Mouse (Mus musculus) monocyte, adult 2 months (primary cell): ENCODE results near the gene Atp6v1g2.

Source experiments
- DNase-seq, 2 experiments: peaks; one replicate each; pipeline ENCODE4 v3.0.0; 2022; ENCODE audit warnings: low spot score in 2 of 2, low read depth in 1 of 2

Atp6v1g2 gene

GRCm38 (mm10) chr17:35233114-35233980 is at the start of gene Atp6v1g2:
TSS of gene Atp6v1g2 (plus strand) at chr17:35233660.
- no peak for DNase-seq

DNA sequence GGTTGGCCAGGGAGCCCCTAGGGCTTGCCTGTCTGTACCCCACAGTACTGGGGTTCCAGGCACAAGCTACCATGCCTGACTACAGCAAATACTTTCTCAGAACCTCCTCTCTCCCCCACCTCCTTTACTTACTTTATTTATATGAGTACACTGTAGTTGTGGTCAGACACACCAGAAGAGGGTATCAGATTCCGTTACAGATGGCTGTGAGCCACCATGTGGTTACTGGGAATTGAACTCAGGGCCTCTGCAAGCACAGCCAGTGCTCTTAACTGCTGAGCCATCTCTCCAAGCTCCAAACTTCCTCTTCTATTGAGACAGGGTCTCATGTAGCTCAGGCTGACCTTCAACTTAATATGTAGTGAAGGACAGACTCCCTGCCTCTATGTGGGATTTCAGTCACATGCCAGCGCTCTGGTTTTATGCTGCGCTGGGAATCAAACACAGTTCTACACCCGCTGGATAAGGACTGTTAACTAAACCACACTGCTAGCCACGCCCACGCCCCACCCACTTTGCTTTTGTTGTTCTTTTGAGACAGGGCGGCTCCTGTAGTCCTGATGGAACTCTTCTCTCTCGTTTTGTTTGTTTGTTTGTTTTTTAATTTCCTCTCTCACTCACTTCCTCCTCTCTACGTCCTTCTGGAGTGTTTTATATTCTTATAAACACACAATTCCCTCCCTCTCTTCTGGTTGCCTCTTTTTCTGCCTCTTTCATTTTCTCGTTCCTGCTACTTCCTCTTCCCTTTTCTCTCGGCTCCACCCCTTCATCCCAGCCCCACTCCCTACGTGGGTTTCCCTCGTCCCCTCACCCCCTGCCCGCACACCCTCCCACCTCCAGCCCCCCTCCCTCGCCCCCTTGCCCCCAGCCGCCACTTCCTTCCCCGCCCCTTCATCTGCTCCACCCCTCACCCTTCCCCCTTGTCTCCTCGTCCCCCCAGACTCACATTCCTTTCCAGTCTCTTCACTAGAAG is 47.5 kb upstream of the Atp6v1g2 start:
- DNase-seq = peak in 1 of 2 experiments; percentile 66

GRCm38 (mm10) chr17:35186681-35187080 is 46.8 kb upstream of the Atp6v1g2 start:
- peak in 1 of 2 experiments; percentile 41 for DNase-seq

GRCm38 (mm10) chr17:35187345-35187744 is 46.1 kb upstream of the Atp6v1g2 start:
- no peak for DNase-seq

GRCm38 (mm10) chr17:35187959-35188610 is 45.4 kb upstream of the Atp6v1g2 start, which contains the start of gene Lst1:
TSS of gene Lst1 (minus strand) at chr17:35188439.
- peak in 1 of 2 experiments; percentile 44 for DNase-seq

DNA sequence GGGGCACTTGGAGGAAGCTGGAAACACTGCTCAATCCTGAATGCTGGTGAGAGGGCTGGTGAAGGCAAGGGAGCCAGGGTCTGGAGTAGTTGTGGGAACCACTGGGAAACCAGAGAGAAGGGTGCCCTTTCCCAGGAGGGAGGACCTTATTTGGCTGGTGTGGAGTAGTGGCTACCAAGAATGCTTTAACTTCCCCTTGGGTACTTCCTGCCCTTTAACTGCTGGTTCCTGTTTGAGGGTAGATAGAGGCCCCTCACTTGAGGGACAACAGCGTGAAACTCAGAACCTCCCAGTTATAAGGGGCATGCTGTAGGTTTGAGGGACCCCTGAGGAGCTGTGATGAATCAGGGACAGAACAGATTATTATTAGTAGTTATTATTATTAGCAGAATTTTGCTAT is 44.3 kb upstream of the Atp6v1g2 start:
- DNase-seq = peak in 1 of 2 experiments; percentile 37

DNA sequence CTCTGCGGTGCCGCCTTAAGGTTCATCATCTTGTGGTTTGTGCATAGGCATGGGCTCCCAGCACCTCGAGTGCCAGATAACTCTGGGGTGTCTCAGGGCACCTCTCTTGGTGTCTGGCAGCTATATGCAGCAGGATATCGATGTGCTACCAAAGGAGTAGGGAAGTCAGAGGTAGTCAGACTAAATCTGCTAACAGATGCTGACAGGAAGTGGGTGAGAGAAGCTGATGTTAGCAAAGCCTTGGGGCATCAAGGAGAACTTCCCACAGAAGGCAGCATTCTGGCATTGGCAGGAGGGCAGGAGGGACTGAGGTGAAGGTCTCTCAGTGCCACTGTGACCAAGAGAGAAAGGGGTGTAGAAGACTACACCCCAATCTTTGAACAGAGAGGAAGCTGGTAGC is 43.4 kb upstream of the Atp6v1g2 start:
- DNase-seq = peak in 1 of 2 experiments; percentile 25

GRCm38 (mm10) chr17:35191723-35192122 is 41.7 kb upstream of the Atp6v1g2 start:
- no peak for DNase-seq

GRCm38 (mm10) chr17:35192924-35193323 is 40.5 kb upstream of the Atp6v1g2 start:
- DNase-seq = peak in 1 of 2 experiments; percentile 28

GRCm38 (mm10) chr17:35193881-35194843 is 39.3 kb upstream of the Atp6v1g2 start, which contains the start of gene Ltb:
TSS of gene Ltb (plus strand) at chr17:35194439.
- DNase-seq = no peak

GRCm38 (mm10) chr17:35194844-35195630 is 38.4 kb upstream of the Atp6v1g2 start:
- DNase-seq = no peak

GRCm38 (mm10) chr17:35195631-35196320 is 37.7 kb upstream of the Atp6v1g2 start:
- DNase-seq = peak in 1 of 2 experiments; percentile 84

- DNase-seq = no peak
These were observed 37.2 kb upstream of the Atp6v1g2 start for GRCm38 (mm10) chr17:35196321-35196641.

DNA sequence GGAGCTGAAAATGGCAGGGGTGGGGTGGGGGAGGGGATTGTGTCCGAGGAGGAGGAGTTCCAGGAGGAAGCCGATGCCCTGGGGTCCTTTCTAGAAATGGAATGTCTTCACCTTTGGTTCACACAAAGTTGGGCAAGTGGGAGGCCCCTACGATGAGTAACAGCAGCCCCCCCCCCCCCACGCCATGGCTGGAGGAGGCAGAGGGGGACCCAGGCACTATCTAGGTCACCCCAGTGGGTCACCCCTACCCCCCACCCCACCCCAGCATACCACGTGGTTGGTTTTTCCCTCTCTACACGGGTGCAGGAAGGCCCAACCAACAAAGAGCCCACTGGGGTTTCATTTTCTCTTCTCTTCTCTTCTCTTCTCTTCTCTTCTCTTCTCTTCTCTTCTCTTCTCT is 36.3 kb upstream of the Atp6v1g2 start:
- DNase-seq = no peak

GRCm38 (mm10) chr17:35198029-35198428 is 35.4 kb upstream of the Atp6v1g2 start:
- no peak for DNase-seq

DNA sequence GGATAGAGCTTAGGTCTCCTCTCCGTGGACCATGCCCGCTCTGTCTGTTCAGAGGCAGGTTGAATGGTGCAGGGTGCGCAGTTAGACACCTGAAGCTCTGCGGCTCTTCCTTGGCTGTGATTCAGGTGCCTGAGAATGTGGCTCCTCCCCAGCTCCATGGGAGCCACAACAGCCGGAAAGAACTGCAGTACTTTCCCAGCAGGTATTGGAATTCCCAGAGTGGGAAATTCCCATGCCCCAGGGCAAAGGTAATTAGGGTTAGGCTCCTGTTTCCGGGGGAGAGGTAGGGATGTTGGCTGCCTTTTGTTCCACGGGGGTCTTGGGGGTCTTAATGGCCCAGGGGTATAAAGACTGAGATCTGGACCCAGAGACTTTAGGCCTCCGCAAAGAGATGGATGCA is 34.5 kb upstream of the Atp6v1g2 start:
- DNase-seq = no peak

DNA sequence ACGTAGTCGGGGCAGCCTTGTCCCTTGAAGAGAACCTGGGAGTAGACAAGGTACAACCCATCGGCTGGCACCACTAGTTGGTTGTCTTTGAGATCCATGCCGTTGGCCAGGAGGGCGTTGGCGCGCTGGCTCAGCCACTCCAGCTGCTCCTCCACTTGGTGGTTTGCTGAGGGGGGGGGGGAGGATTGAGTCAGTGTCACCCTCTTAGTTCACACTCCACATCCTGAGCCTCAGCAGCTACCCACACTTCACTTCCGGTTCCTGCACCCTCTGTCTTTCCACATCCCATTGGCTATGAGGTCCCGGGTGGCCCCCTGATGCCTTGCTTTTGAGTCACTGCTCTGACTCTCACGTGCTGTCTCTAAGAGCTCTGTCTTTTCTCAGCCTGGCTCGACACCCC is 33.1 kb upstream of the Atp6v1g2 start:
- peak; percentile 68 to 77 for DNase-seq

- DNase-seq = no peak
These were observed 32.3 kb upstream of the Atp6v1g2 start for GRCm38 (mm10) chr17:35201128-35201527.
